Mouse (Mus musculus) forebrain, embryonic 13.5 days (tissue): Measurements from ENCODE around the gene Hsd3b4. TPM values are rescaled to one million over a fixed set of nuclear protein-coding genes. Genes with fewer than 3 reads are reported as not detected.
A peak's percentile ranks its signal among the peaks of the same experiment; 100 is the strongest.
"Not testable (repeated sequence)": the region's sequence is repeated elsewhere in the genome, so short reads cannot be mapped to it uniquely, and the experiment has no call there.

Experiments used
- ATAC-seq: fragments of 200-750 bp; cut with Nextera tagmentation; 2 replicates; pipeline ENCODE4 v1.8.0; 2017
- H3K27ac ChIP-seq: fragments of 300-500 bp; sonication (generic); 2 replicates; pipeline ENCODE4 v1.5.1; 2015; ENCODE audit warnings: inconsistent platforms, mild to moderate bottlenecking, moderate library complexity
- H3K27me3 ChIP-seq: fragments of 300-500 bp; sonication (generic); 2 replicates; pipeline ENCODE4 v1.6.1; 2015; ENCODE audit warnings: mild to moderate bottlenecking, inconsistent platforms
- H3K36me3 ChIP-seq: fragments of 300-500 bp; sonication (generic); 2 replicates; pipeline ENCODE4 v1.6.1; 2015; ENCODE audit warnings: mild to moderate bottlenecking, inconsistent platforms; ENCODE audit not compliant: poor library complexity, severe bottlenecking
- H3K4me1 ChIP-seq: fragments of 300-500 bp; sonication (generic); 2 replicates; pipeline ENCODE4 v1.6.1; 2015; ENCODE audit warnings: inconsistent platforms
- H3K4me2 ChIP-seq: fragments of 300-500 bp; sonication (generic); 2 replicates; pipeline ENCODE4 v1.6.1; 2015; ENCODE audit warnings: inconsistent platforms, mild to moderate bottlenecking, moderate library complexity
- H3K4me3 ChIP-seq: fragments of 300-500 bp; sonication (generic); 2 replicates; pipeline ENCODE4 v1.5.1; 2015; ENCODE audit warnings: mild to moderate bottlenecking, inconsistent platforms
- H3K9ac ChIP-seq: fragments of 300-500 bp; sonication (generic); 2 replicates; pipeline ENCODE4 v1.6.1; 2015; ENCODE audit warnings: mild to moderate bottlenecking, inconsistent platforms
- H3K9me3 ChIP-seq: fragments of 300-500 bp; sonication (generic); replicated peaks from 2 replicates; pipeline ENCODE4 v1.6.1; 2016; ENCODE audit warnings: inconsistent platforms
- WGBS: fragments of 180-500 bp; shearing (Covaris S2); methylation state at CpG from one replicate; pipeline ENCODE4 v1.1.7; 2015; 5-methylcytosine and 5-hydroxymethylcytosine counted together
- polyA plus RNA-seq: library from polyadenylated mRNA; unstranded; fragments of >200 nt; fragmentation: Nextera tagmentation; extraction: Ambion mirVana; gene quantifications from 2 replicates; pipeline ENCODE4 v1.2.1, GENCODE M21; 2015

Gene Hsd3b4
- not detected in 2 replicates for polyA plus RNA-seq

DNA sequence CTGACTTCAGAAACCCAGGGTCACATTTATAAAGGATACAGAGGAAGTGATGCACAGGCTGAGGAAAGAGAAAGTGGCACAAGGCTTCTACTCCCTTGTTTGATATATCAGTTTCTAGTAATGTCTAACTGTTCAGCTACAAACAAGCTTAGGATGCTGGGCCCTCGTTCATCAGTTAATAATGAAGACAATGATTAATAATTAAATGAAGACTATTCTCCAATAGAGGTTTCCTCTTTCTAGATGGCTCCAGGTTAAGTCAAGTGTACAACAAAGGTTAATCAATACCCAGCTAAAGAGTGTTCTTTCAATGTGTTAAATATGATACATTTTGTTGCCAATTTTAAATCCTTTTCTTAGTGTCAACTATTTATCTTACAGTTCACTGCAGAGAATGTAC is at the start of gene Hsd3b4:
TSS of gene Hsd3b4 (minus strand) at position 101 of the 400 bp plus-strand sequence.
- H3K9ac ChIP-seq, H3K27ac ChIP-seq, ATAC-seq, H3K4me3 ChIP-seq, H3K4me2 ChIP-seq, H3K9me3 ChIP-seq, H3K27me3 ChIP-seq, H3K36me3 ChIP-seq, H3K4me1 ChIP-seq: not testable (repeated sequence)
- WGBS, result no CpG with 5 or more reads among the region's 1 CpGs

DNA sequence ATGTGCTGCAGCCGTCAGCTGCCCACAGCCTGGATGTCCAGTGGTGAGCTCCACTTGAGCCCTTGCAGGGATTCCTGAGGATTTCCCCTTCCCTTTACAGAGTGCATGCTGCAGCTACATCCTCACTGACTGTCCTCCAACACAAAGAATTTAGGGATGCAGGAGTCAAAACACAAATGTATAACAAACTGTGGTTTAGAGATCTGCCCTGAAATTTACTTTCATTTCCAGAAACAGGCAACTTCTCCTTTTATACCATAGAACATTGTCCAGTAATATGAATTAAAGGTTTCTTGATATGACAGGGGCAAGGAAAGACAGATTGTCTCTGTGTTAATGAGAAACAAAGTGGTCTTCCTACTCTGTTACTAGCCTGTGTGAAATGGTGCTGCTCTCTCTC is 40.5 kb upstream of the Hsd3b4 start:
- H3K4me2 ChIP-seq, H3K27ac ChIP-seq, ATAC-seq, H3K9ac ChIP-seq, H3K9me3 ChIP-seq, H3K4me3 ChIP-seq, H3K27me3 ChIP-seq, H3K4me1 ChIP-seq, H3K36me3 ChIP-seq: not testable (repeated sequence)
- WGBS, result no CpG with 5 or more reads among the region's 1 CpGs

DNA sequence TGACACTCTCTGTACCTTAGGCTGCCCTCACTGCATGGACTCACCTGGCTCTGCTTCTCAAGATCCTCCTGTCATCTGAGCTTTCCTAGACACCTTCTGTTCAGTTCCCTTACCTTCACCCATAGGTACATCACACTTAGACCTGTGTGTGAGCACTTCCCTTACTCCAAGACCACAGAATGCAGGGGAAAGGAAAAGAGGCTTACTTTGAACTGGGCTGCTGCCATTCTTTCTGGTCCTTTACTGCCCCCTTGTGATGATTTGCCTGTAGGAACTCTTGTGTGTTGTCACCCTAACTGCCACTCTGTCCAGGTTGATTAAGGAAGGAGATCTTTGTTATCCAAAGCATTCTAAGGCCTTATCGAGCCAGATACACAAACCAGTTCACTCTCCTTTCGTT is 39.9 kb upstream of the Hsd3b4 start:
- not testable (repeated sequence) for H3K36me3 ChIP-seq, H3K4me2 ChIP-seq, H3K27me3 ChIP-seq, H3K4me1 ChIP-seq, H3K9me3 ChIP-seq, H3K27ac ChIP-seq, H3K9ac ChIP-seq, H3K4me3 ChIP-seq
- no CpG with 5 or more reads among the region's 2 CpGs for WGBS
- ATAC-seq, result peak; percentile 53; the same call in 1 of the 2 replicates

- no CpG with 5 or more reads among the region's 1 CpGs for WGBS
These were observed 38.2 kb upstream of the Hsd3b4 start for GRCm38 (mm10) chr3:98548495-98548894.

GRCm38 (mm10) chr3:98547641-98548040 is 37.3 kb upstream of the Hsd3b4 start:
- ATAC-seq, H3K4me3 ChIP-seq, H3K36me3 ChIP-seq, H3K9me3 ChIP-seq, H3K9ac ChIP-seq, H3K4me2 ChIP-seq, H3K27me3 ChIP-seq, H3K4me1 ChIP-seq, H3K27ac ChIP-seq: not testable (repeated sequence)

More at GRCm38 (mm10) chr3:98548495-98548894, 38.2 kb upstream of the Hsd3b4 start:
- not testable (repeated sequence) for H3K4me2 ChIP-seq, H3K9ac ChIP-seq, H3K27ac ChIP-seq, H3K9me3 ChIP-seq, H3K4me3 ChIP-seq, ATAC-seq, H3K27me3 ChIP-seq, H3K36me3 ChIP-seq, H3K4me1 ChIP-seq

- H3K9ac ChIP-seq, ATAC-seq, H3K27ac ChIP-seq, H3K4me1 ChIP-seq, H3K27me3 ChIP-seq, H3K36me3 ChIP-seq, H3K9me3 ChIP-seq, H3K4me2 ChIP-seq, H3K4me3 ChIP-seq: not testable (repeated sequence)
These were observed 14.7 kb upstream of the Hsd3b4 start for GRCm38 (mm10) chr3:98524978-98525377.

GRCm38 (mm10) chr3:98524552-98524951 is 14.2 kb upstream of the Hsd3b4 start:
- H3K9me3 ChIP-seq, H3K36me3 ChIP-seq, H3K27ac ChIP-seq, ATAC-seq, H3K27me3 ChIP-seq, H3K4me3 ChIP-seq, H3K4me2 ChIP-seq, H3K4me1 ChIP-seq, H3K9ac ChIP-seq: not testable (repeated sequence)
- WGBS, result no CpG with 5 or more reads among the region's 1 CpGs

- not testable (repeated sequence) for H3K4me3 ChIP-seq, H3K36me3 ChIP-seq, H3K9ac ChIP-seq, H3K4me1 ChIP-seq, H3K27me3 ChIP-seq, H3K9me3 ChIP-seq, H3K4me2 ChIP-seq, H3K27ac ChIP-seq
- WGBS, result 13% methylated on average over 1 of the region's 2 CpGs
- 0 out of 2 replicates have a peak, but pooled peaks have one; percentile 59 for ATAC-seq
These were observed 12.5 kb upstream of the Hsd3b4 start for GRCm38 (mm10) chr3:98522779-98523178.

DNA sequence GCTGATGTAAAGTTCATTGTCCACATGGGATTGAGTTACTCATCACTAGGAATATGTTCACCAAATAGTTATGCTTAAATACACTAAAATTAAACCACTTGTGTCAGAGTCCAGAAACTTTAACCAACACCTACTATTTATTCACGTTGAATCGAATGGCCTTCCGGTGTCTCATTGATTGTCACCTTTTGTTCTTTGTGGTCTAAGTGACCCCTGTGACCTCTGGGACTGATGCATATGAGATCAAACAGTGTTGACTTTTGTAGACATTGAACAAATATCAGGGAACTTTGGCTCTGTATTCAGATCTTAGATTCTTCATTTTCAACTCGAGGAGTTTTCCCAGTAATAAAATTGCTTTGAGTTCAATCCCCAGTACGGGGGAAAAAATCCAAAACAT is 3.1 kb downstream of the Hsd3b4 start:
- WGBS, result no CpG with 5 or more reads among the region's 5 CpGs
- not testable (repeated sequence) for ATAC-seq, H3K4me2 ChIP-seq, H3K4me3 ChIP-seq, H3K36me3 ChIP-seq, H3K9me3 ChIP-seq, H3K27ac ChIP-seq, H3K9ac ChIP-seq, H3K4me1 ChIP-seq, H3K27me3 ChIP-seq

DNA sequence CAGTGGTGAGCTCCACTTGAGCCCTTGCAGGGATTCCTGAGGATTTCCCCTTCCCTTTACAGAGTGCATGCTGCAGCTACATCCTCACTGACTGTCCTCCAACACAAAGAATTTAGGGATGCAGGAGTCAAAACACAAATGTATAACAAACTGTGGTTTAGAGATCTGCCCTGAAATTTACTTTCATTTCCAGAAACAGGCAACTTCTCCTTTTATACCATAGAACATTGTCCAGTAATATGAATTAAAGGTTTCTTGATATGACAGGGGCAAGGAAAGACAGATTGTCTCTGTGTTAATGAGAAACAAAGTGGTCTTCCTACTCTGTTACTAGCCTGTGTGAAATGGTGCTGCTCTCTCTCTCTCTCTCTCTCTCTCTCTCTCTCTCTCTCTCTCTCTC is 12.9 kb downstream of the Hsd3b4 start:
- H3K4me1 ChIP-seq, H3K4me2 ChIP-seq, H3K9me3 ChIP-seq, H3K9ac ChIP-seq, H3K27ac ChIP-seq, H3K27me3 ChIP-seq, ATAC-seq, H3K4me3 ChIP-seq, H3K36me3 ChIP-seq: not testable (repeated sequence)

GRCm38 (mm10) chr3:98496762-98497161 is 13.6 kb downstream of the Hsd3b4 start:
- peak; percentile 51 for ATAC-seq
- H3K4me1 ChIP-seq, H3K36me3 ChIP-seq, H3K27ac ChIP-seq, H3K9me3 ChIP-seq, H3K4me2 ChIP-seq, H3K4me3 ChIP-seq, H3K27me3 ChIP-seq, H3K9ac ChIP-seq: not testable (repeated sequence)
- WGBS, result no CpG with 5 or more reads among the region's 2 CpGs

GRCm38 (mm10) chr3:98495055-98495454 is 15.3 kb downstream of the Hsd3b4 start:
- H3K4me1 ChIP-seq, H3K4me2 ChIP-seq, H3K9ac ChIP-seq, ATAC-seq, H3K9me3 ChIP-seq, H3K4me3 ChIP-seq, H3K27me3 ChIP-seq, H3K27ac ChIP-seq, H3K36me3 ChIP-seq: not testable (repeated sequence)

GRCm38 (mm10) chr3:98494184-98494583 is 16.1 kb downstream of the Hsd3b4 start:
- ATAC-seq, H3K4me2 ChIP-seq: not testable (repeated sequence)

DNA sequence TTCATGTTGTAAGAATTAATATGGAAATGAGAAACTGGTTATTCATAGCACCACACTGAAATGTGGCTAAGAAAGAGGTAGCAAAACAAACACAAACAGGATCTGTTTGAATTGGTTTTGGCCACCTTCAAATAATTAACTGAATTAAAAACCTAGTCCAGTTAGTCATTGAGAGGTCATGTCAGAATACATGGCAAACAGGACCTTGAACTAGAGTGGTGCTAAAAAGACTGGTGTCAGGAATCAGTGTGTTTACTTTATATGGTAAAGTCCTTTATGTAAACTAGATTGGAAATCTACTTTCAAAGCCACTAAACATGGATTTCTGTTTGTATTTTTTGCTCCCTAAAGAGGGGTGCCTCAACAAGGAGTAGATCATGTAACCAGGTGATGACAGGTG is 38.8 kb downstream of the Hsd3b4 start:
- not testable (repeated sequence) for H3K4me1 ChIP-seq, H3K4me2 ChIP-seq, H3K9me3 ChIP-seq, ATAC-seq, H3K27ac ChIP-seq, H3K27me3 ChIP-seq, H3K9ac ChIP-seq, H3K36me3 ChIP-seq, H3K4me3 ChIP-seq

More at GRCm38 (mm10) chr3:98494184-98494583, 16.1 kb downstream of the Hsd3b4 start:
- H3K9me3 ChIP-seq, H3K4me3 ChIP-seq, H3K9ac ChIP-seq, H3K36me3 ChIP-seq, H3K27me3 ChIP-seq, H3K4me1 ChIP-seq, H3K27ac ChIP-seq: not testable (repeated sequence)
